Mouse (Mus musculus): ENCODE measurements around the gene Kcnf1. TPM values are rescaled to one million over a fixed set of nuclear protein-coding genes. Genes with fewer than 3 reads are reported as not detected.
A peak's percentile ranks its signal among the peaks of the same experiment; 100 is the strongest.
"Not testable (repeated sequence)": the region's sequence is repeated elsewhere in the genome, so short reads cannot be mapped to it uniquely, and the experiment has no call there.

The Kcnf1 gene
- total and polyA plus RNA-seq, 3 experiments: 0.04 TPM; not detected in 2

- H3K4me1 ChIP-seq (ENCODE audit: control insufficient read depth, insufficient read depth, low read length): no peaks in the 10 kb centered on the region
- H3K27me3 ChIP-seq (ENCODE audit: control insufficient read depth, insufficient read depth, low read length): no peaks in the 10 kb centered on the region
- TF ChIP-seq EP300 (IDR thresholded peaks at IDR 0.05; ENCODE audit: insufficient read depth, low read depth, low read length): no peak
- TF ChIP-seq CTCF (IDR thresholded peaks at IDR 0.05): no peak
- no peak for TF ChIP-seq POLR2A (IDR thresholded peaks at IDR 0.05; ENCODE audit: insufficient read depth, low read depth, low read length)
- no peaks in the 10 kb centered on the region for H3K36me3 ChIP-seq (ENCODE audit: control insufficient read depth, insufficient read depth, low read length)
- H3K4me3 ChIP-seq: no peak overlapping the region
- 70% methylated on average over 8 of the region's 8 CpGs for WGBS
- no peak for DNase-seq
- H3K9ac ChIP-seq (ENCODE audit: low read depth, low read length): no peak overlapping the region
- intact Hi-C loops (cut with DNase I): no loop called here
- no peak overlapping the region for H3K27ac ChIP-seq
- no peaks in the 10 kb centered on the region for H3K79me2 ChIP-seq (replicated peaks; ENCODE audit: control insufficient read depth, insufficient read depth, low read length)
Measured at GRCm38 (mm10) chr12:17132243-17132642, 44.4 kb downstream of the Kcnf1 start.

GRCm38 (mm10) chr12:17131563-17131962, 45.1 kb downstream of the Kcnf1 start:
- TF ChIP-seq CTCF (IDR thresholded peaks at IDR 0.05) (no peak), EP300 (IDR thresholded peaks at IDR 0.05; ENCODE audit: insufficient read depth, low read depth, low read length) (no peak), POLR2A (IDR thresholded peaks at IDR 0.05; ENCODE audit: insufficient read depth, low read depth, low read length) (no peak)
- intact Hi-C loops (cut with DNase I): no loop called here
- Histone ChIP-seq H3K79me2 (replicated peaks; ENCODE audit: control insufficient read depth, insufficient read depth, low read length) (no peaks in the 10 kb centered on the region), H3K36me3 (ENCODE audit: control insufficient read depth, insufficient read depth, low read length) (no peaks in the 10 kb centered on the region), H3K27ac (no peak overlapping the region), H3K9ac (ENCODE audit: low read depth, low read length) (no peak overlapping the region), H3K4me1 (ENCODE audit: control insufficient read depth, insufficient read depth, low read length) (no peaks in the 10 kb centered on the region), H3K27me3 (ENCODE audit: control insufficient read depth, insufficient read depth, low read length) (no peaks in the 10 kb centered on the region), H3K4me3 (no peak overlapping the region)
- WGBS: 82% methylated on average over 10 of the region's 10 CpGs
- DNase-seq: no peak

- 96% methylated on average over 11 of the region's 12 CpGs for WGBS
- DNase-seq: peak; percentile 7 to 24
- H3K4me3 ChIP-seq; H3K27me3 ChIP-seq (ENCODE audit: control insufficient read depth, insufficient read depth, low read length); H3K4me1 ChIP-seq (ENCODE audit: control insufficient read depth, insufficient read depth, low read length); H3K79me2 ChIP-seq (replicated peaks; ENCODE audit: control insufficient read depth, insufficient read depth, low read length); H3K27ac ChIP-seq; H3K9ac ChIP-seq (ENCODE audit: low read depth, low read length); H3K36me3 ChIP-seq (ENCODE audit: control insufficient read depth, insufficient read depth, low read length); intact Hi-C loops (cut with DNase I): not testable (repeated sequence)
Measured at GRCm38 (mm10) chr12:17122881-17123280, 53.8 kb downstream of the Kcnf1 start.

Other genes starting within 250 kb of the Kcnf1 start
- gene Pqlc3, start 176.5 kb downstream of the Kcnf1 start, total RNA-seq (2021): 1 to 10 TPM; 2.6 to 2.8 TPM
- gene Pqlc3, start 176.5 kb downstream of the Kcnf1 start, polyA plus RNA-seq (2012; rRNA removed): 13.6 and 15.8 TPM in 2 replicates
- gene 2410004P03Rik, start 165.2 kb downstream of the Kcnf1 start, total RNA-seq (2021): under 1 TPM in 1 of 2 experiments, not detected in 1; 0.14 TPM
- 0.41 and 0.84 TPM in 2 replicates for gene 2410004P03Rik, start 165.2 kb downstream of the Kcnf1 start, polyA plus RNA-seq (2012; rRNA removed)
- gene Pdia6, start 89.7 kb upstream of the Kcnf1 start, total RNA-seq (2021): 100 to 1,000 TPM; 106 to 122 TPM
- 36.2 and 65.7 TPM in 2 replicates for gene Pdia6, start 89.7 kb upstream of the Kcnf1 start, polyA plus RNA-seq (2012; rRNA removed)
- not detected for gene Atp6v1c2, start 152.5 kb upstream of the Kcnf1 start, total RNA-seq (2021)
- 0.15 and 0.94 TPM in 2 replicates for gene Atp6v1c2, start 152.5 kb upstream of the Kcnf1 start, polyA plus RNA-seq (2012; rRNA removed)
- 1 to 10 TPM; 8.0 to 8.1 TPM for gene Nol10, start 171.6 kb upstream of the Kcnf1 start, total RNA-seq (2021)
- gene Nol10, start 171.6 kb upstream of the Kcnf1 start, polyA plus RNA-seq (2012; rRNA removed): 2.7 and 4.3 TPM in 2 replicates